ENCODE assay signal across 12 mouse cellular contexts in the genomic region with DNA sequence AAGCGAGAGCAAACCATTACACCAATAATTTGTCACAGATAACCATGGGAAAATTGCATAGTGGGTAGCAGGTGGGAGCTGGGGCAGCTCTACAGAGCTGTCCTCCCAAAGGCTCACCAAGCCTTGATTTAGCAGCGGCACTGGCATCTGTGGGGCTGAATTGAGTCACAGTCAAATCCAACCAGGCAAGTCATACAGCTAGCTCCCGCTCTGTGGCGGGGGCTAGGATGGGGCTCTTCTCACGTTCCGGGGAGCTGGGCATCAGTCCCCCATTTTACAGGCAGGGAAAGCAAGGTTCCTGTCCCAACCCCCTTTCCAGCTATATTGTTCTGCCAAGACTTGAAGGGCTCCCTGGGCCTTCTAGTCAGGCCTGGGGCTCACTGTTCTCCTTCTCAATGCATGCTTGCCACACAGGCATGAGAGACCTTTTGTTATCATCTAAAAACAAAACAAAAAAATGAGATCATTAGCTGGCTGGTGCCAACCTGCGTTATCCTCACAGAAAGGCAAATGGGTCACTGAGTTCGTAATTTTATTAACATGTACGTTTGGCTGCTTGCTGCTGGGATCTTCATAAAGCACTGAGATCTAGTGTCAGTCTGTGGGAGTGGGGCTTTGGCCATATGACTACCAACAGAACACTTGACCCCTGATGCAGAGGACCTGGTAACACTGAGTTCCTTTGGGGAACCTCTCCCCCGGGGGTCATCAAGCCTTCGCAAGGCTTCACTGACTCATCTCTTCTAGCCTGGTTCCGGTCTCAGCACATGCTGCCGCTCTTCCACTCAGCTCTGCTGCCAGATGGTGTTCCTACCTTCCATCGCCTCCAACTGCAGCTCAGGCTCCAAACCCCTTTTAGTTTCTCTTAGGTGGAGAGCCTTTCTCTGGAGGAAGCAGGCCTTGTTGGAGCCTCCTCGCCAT. TPM values are rescaled to one million over a fixed set of nuclear protein-coding genes. Genes with fewer than 3 reads are reported as not detected.
DNase-seq lines count a peak whose midpoint lies in the region; ATAC-seq and TF ChIP-seq lines count a peak whose summit lies in the region.
"Had no signal": no experiment of that assay in that cellular context is flagged by ENCODE, and none has a peak within 500 bp of the region (broad histone marks: within the 10 kb centered on the region; RNA-seq: fewer than 3 reads in every experiment).

No protein-coding gene starts in this region.

- H3K79me2 ChIP-seq in heart, adult 2 months (replicated peaks; ENCODE audit: control insufficient read depth, insufficient read depth, low read length): no peaks in the 10 kb centered on the region

- no peak overlapping the region for H3K4me2 ChIP-seq in heart, embryonic 13.5 days
- H3K4me2 ChIP-seq in forebrain, embryonic 16.5 days (ENCODE audit: low read length): no peak overlapping the region

- H3K36me3 ChIP-seq in heart, embryonic 13.5 days: peaks cover 39% of the 10 kb centered on the region
- H3K36me3 ChIP-seq in heart, adult 2 months (ENCODE audit: control insufficient read depth, insufficient read depth, low read length): no peaks in the 10 kb centered on the region
- peaks cover 23% of the 10 kb centered on the region for H3K36me3 ChIP-seq in forebrain, embryonic 16.5 days (ENCODE audit: control insufficient read depth, insufficient read depth)

- ATAC-seq in heart, embryonic 13.5 days (ENCODE audit: extremely low read depth, insufficient number of reproducible peaks, low FRiP score, low TSS enrichment): no peak
- peak; percentile 19; the same call in 1 of the 2 replicates for ATAC-seq in forebrain, embryonic 16.5 days

- peaks cover 37% of the 10 kb centered on the region for H3K4me1 ChIP-seq in heart, embryonic 13.5 days
- peaks cover 4% of the 10 kb centered on the region for H3K4me1 ChIP-seq in heart, adult 2 months (ENCODE audit: control insufficient read depth, insufficient read depth, low read length)
- peaks cover 7% of the 10 kb centered on the region for H3K4me1 ChIP-seq in forebrain, embryonic 16.5 days (replicated peaks; ENCODE audit: control insufficient read depth, insufficient read depth, low read length)

- no peak for DNase-seq in heart, adult 2 months
- peak; percentile 88 for DNase-seq in right cerebral cortex, adult 18-20 months
- no peak for DNase-seq in right cerebral cortex, postnatal 14 days
- peak; percentile 79 for DNase-seq in right cerebral cortex, postnatal 25 days
- no peak for DNase-seq in urinary bladder, postnatal 14 days (ENCODE audit: low spot score)
- no peak for DNase-seq in lung, postnatal 14 days
- DNase-seq: gastrocnemius, postnatal 14 days; kidney, adult 11 months; liver had no signal

- intact Hi-C loops in heart, adult 2 months (cut with DNase I): loop anchor here (5.0 kb wide), 1 partner anchor 52 kb away; a partner anchor contains a TSS

- TF ChIP-seq POLR2A in heart, adult 2 months (IDR thresholded peaks at IDR 0.05; ENCODE audit: insufficient read depth, low read depth, low read length): no peak

- TF ChIP-seq EP300 in heart, adult 2 months (IDR thresholded peaks at IDR 0.05; ENCODE audit: insufficient read depth, low read depth, low read length): no peak

- H3K9me3 ChIP-seq in heart, embryonic 13.5 days: no peaks in the 10 kb centered on the region
- no peaks in the 10 kb centered on the region for H3K9me3 ChIP-seq in forebrain, embryonic 16.5 days (ENCODE audit: control insufficient read depth, low read length)

- 70% methylated on average over 15 of the region's 15 CpGs for WGBS in heart, embryonic 13.5 days
- 66% methylated on average over 15 of the region's 15 CpGs for WGBS in heart, adult 2 months
- 63% methylated on average over 15 of the region's 15 CpGs for WGBS in forebrain, embryonic 16.5 days

- TF ChIP-seq CTCF in heart, adult 2 months (IDR thresholded peaks at IDR 0.05): no peak

- no peak overlapping the region for H3K9ac ChIP-seq in heart, embryonic 13.5 days
- H3K9ac ChIP-seq in heart, adult 2 months (ENCODE audit: low read depth, low read length): no peak overlapping the region
- H3K9ac ChIP-seq in forebrain, embryonic 16.5 days (replicated peaks; ENCODE audit: low read depth, low read length): no peak overlapping the region

- H3K27ac ChIP-seq in heart, embryonic 13.5 days (replicated peaks): peak overlapping the region; percentile 57; the same call in 1 of the 2 replicates
- no peak overlapping the region for H3K27ac ChIP-seq in heart, adult 2 months
- peak overlapping the region; percentile 36; the same call in 1 of the 2 replicates for H3K27ac ChIP-seq in forebrain, embryonic 16.5 days (ENCODE audit: low read length)

- H3K4me3 ChIP-seq in heart, embryonic 13.5 days: no peak overlapping the region
- no peak overlapping the region for H3K4me3 ChIP-seq in heart, adult 2 months
- no peak overlapping the region for H3K4me3 ChIP-seq in forebrain, embryonic 16.5 days (replicated peaks; ENCODE audit: low read length)

- 0 out of 2 replicates have a peak, but pooled peaks cover 3% of the 10 kb centered on the region for H3K27me3 ChIP-seq in heart, embryonic 13.5 days (replicated peaks)
- H3K27me3 ChIP-seq in heart, adult 2 months (ENCODE audit: control insufficient read depth, insufficient read depth, low read length): no peaks in the 10 kb centered on the region
- H3K27me3 ChIP-seq in forebrain, embryonic 16.5 days (replicated peaks; ENCODE audit: control insufficient read depth, insufficient read depth, low read length): no peaks in the 10 kb centered on the region

RNA-seq across cellular contexts. Expression of a gene that starts 5.3 kb away (rescaled TPM):
- polyA plus RNA-seq in heart, embryonic 13.5 days (2015; fragmentation: Nextera tagmentation; extraction: Ambion mirVana): 27.5 and 30.8 TPM in 2 replicates
- 1 to 10 TPM; 2.2 to 2.3 TPM for total RNA-seq in heart, adult 2 months (2021)
- polyA plus RNA-seq in heart, adult 2 months (2012; rRNA removed): 6.7 and 10.4 TPM in 2 replicates
- 84.9 and 102 TPM in 2 replicates for polyA plus RNA-seq in forebrain, embryonic 16.5 days (2015; fragmentation: Nextera tagmentation; extraction: Ambion mirVana)
- total RNA-seq: megakaryocyte progenitor cell, adult 5-6 weeks had no signal

RNA-seq across cellular contexts. Expression of a gene that starts 50.0 kb away (rescaled TPM):
- 76.6 and 80.2 TPM in 2 replicates for polyA plus RNA-seq in heart, embryonic 13.5 days (2015; fragmentation: Nextera tagmentation; extraction: Ambion mirVana)
- 10 to 100 TPM; 31.9 to 35.3 TPM for total RNA-seq in heart, adult 2 months (2021)
- polyA plus RNA-seq in heart, adult 2 months (2012; rRNA removed): 40.8 and 64.6 TPM in 2 replicates
- polyA plus RNA-seq in forebrain, embryonic 16.5 days (2015; fragmentation: Nextera tagmentation; extraction: Ambion mirVana): 143 and 153 TPM in 2 replicates

RNA-seq across cellular contexts. Expression of a gene that starts 55.7 kb away (rescaled TPM):
- polyA plus RNA-seq in heart, embryonic 13.5 days (2015; fragmentation: Nextera tagmentation; extraction: Ambion mirVana): 1.2 and 1.4 TPM in 2 replicates
- total RNA-seq in heart, adult 2 months (2021): 1 to 10 TPM; 3.7 to 4.7 TPM
- polyA plus RNA-seq in heart, adult 2 months (2012; rRNA removed): 4.8 and 6.4 TPM in 2 replicates
- polyA plus RNA-seq in forebrain, embryonic 16.5 days (2015; fragmentation: Nextera tagmentation; extraction: Ambion mirVana): 0.15 and 0.21 TPM in 2 replicates
- total RNA-seq: megakaryocyte progenitor cell, adult 5-6 weeks had no signal

Comparison
In these comparisons a context has a peak if more than half of its experiments do, and no peak if none do; other contexts are left out.
1. DNase-seq: peak in right cerebral cortex, adult 18-20 months (single experiment) and right cerebral cortex, postnatal 25 days (single experiment); none in heart, adult 2 months (0 of 2), right cerebral cortex, postnatal 14 days (single experiment), urinary bladder, postnatal 14 days (single experiment) and lung, postnatal 14 days (single experiment).